Mouse (Mus musculus): ENCODE results near the gene Il6st. TPM values are rescaled to one million over a fixed set of nuclear protein-coding genes. Genes with fewer than 3 reads are reported as not detected.

Il6st gene
- total and polyA plus RNA-seq, 3 experiments = 39.0 to 256 (median 204) TPM

DNA sequence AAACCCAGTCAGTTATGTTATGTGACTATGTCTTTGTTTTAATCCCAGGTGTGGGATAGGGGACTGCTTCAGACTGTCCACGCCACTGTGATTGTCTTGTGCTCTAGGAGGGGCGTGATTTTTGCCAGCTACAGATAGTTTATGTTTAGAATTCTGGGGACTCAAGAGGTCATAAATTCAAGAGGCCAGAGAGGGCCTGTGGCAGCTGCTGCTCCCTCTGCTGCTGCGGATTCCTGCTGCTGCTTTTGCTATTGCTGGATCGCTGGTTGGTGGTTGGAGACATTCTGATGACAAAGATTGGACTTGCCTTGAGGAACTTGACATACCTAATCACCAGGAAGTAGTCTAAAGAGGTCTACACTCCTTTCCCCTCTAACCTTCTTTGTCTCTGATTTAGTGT, 72.7 kb downstream of the Il6st start:
- intact Hi-C loops (cut with DNase I) = no loop called here
- DNase-seq = no peak
- Histone ChIP-seq H3K4me3 (no peak overlapping the region), H3K79me2 (replicated peaks; ENCODE audit: control insufficient read depth, insufficient read depth, low read length) (no peaks in the 10 kb centered on the region), H3K27ac (no peak overlapping the region), H3K9ac (ENCODE audit: low read depth, low read length) (no peak overlapping the region), H3K36me3 (ENCODE audit: control insufficient read depth, insufficient read depth, low read length) (no peaks in the 10 kb centered on the region), H3K27me3 (ENCODE audit: control insufficient read depth, insufficient read depth, low read length) (peaks cover 2% of the 10 kb centered on the region), H3K4me1 (ENCODE audit: control insufficient read depth, insufficient read depth, low read length) (peaks cover 2% of the 10 kb centered on the region; the same call in 1 of the 2 replicates)
- WGBS = 76% methylated on average over 4 of the region's 4 CpGs
- TF ChIP-seq CTCF (IDR thresholded peaks at IDR 0.05) (no peak), EP300 (IDR thresholded peaks at IDR 0.05; ENCODE audit: insufficient read depth, low read depth, low read length) (no peak), POLR2A (IDR thresholded peaks at IDR 0.05; ENCODE audit: insufficient read depth, low read depth, low read length) (no peak)

DNA sequence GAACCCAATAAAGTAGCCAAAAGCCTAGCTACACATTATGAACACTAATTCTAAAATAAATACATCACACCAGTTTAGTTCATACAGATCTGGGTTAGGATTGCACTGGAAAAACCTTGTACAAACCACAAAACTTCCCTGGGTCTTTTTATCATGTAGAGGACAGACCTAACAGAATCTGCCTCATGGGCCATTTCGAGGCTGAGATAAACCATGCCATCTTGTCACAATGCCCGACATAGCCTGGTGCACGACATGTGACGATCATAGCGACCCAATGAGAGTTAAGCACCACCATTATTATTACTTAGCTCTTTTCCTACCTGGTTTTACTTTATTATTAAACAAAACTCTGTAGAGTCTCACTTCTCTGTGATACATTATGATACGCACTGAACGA, 73.2 kb downstream of the Il6st start:
- intact Hi-C loops (cut with DNase I) = no loop called here
- DNase-seq = no peak
- Histone ChIP-seq H3K9ac (ENCODE audit: low read depth, low read length) (no peak overlapping the region), H3K27me3 (ENCODE audit: control insufficient read depth, insufficient read depth, low read length) (peaks cover 2% of the 10 kb centered on the region), H3K4me1 (ENCODE audit: control insufficient read depth, insufficient read depth, low read length) (peaks cover 2% of the 10 kb centered on the region; the same call in 1 of the 2 replicates), H3K79me2 (replicated peaks; ENCODE audit: control insufficient read depth, insufficient read depth, low read length) (no peaks in the 10 kb centered on the region), H3K36me3 (ENCODE audit: control insufficient read depth, insufficient read depth, low read length) (no peaks in the 10 kb centered on the region), H3K27ac (no peak overlapping the region), H3K4me3 (no peak overlapping the region)
- no peak for TF ChIP-seq CTCF (IDR thresholded peaks at IDR 0.05)
- no peak for TF ChIP-seq POLR2A (IDR thresholded peaks at IDR 0.05; ENCODE audit: insufficient read depth, low read depth, low read length)
- TF ChIP-seq EP300 (IDR thresholded peaks at IDR 0.05; ENCODE audit: insufficient read depth, low read depth, low read length) = no peak
- WGBS = 92% methylated on average over 7 of the region's 7 CpGs

DNA sequence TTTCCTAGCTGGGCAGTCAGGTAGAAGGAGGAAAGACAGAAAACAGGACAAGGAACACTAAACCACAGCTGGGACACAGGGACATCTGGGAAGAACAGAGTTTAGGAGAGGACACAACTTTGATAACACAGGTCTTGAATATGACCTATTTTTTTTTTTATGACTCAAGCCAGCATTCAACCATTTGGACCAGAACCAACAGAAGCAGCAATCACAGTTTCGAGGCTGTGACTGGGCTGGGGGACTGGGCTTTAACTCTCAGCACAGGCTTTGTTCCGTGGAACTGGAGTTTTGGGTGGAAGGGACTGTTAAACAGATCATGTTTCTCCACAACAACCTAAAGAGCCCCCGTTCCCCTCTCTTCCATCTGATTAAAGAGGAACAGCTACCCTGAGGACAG, 76.7 kb downstream of the Il6st start:
- no peak for TF ChIP-seq EP300 (IDR thresholded peaks at IDR 0.05; ENCODE audit: insufficient read depth, low read depth, low read length)
- no peak for TF ChIP-seq POLR2A (IDR thresholded peaks at IDR 0.05; ENCODE audit: insufficient read depth, low read depth, low read length)
- TF ChIP-seq CTCF (IDR thresholded peaks at IDR 0.05) = no peak
- intact Hi-C loops (cut with DNase I) = no loop called here
- no peaks in the 10 kb centered on the region for H3K36me3 ChIP-seq (ENCODE audit: control insufficient read depth, insufficient read depth, low read length)
- H3K4me3 ChIP-seq = no peak overlapping the region
- no peak overlapping the region for H3K27ac ChIP-seq
- peaks cover 3% of the 10 kb centered on the region for H3K27me3 ChIP-seq (ENCODE audit: control insufficient read depth, insufficient read depth, low read length)
- no peak overlapping the region for H3K9ac ChIP-seq (ENCODE audit: low read depth, low read length)
- no peaks in the 10 kb centered on the region for H3K79me2 ChIP-seq (replicated peaks; ENCODE audit: control insufficient read depth, insufficient read depth, low read length)
- peaks cover 2% of the 10 kb centered on the region; the same call in 1 of the 2 replicates for H3K4me1 ChIP-seq (ENCODE audit: control insufficient read depth, insufficient read depth, low read length)
- 47% methylated on average over 3 of the region's 3 CpGs for WGBS
- no peak for DNase-seq

DNA sequence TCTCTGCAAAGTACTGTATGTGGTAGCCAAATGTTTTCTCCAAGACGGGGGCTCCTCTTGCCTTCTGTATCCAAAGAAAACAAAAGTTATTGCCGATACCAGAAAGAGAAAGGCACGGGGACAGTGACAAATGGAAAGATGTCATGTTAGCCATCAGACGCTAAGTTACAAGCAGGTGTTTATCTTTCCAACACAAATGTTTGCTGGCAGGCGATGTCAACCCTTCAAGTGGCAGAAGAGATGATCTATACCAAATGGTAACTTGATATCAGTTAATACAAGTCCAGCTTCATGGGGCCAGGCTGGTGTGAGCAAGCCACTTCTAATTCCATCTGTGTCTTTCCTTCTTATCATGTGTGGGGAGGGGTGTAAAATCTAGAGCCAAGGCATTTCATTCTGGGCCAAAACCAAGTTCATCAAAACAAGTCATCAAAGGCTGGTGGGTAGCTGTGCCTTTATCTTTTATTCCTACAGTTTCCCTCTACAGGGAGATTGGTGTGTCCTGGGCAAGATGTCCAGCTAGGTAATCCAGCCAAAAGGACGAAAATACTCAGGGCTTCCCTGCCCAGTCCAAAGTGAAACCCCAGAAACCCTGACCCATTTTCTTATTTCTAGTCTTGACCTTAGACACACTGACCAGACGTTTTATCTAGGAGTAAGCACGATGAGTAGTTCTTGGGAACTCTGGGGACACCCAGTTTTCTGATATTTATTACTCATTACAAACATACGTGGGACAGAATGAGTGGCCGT, 77.5 kb downstream of the Il6st start:
- no peak overlapping the region for H3K9ac ChIP-seq (ENCODE audit: low read depth, low read length)
- no peaks in the 10 kb centered on the region for H3K79me2 ChIP-seq (replicated peaks; ENCODE audit: control insufficient read depth, insufficient read depth, low read length)
- 30% methylated on average over 10 of the region's 10 CpGs for WGBS
- no peak overlapping the region for H3K4me3 ChIP-seq
- TF ChIP-seq POLR2A (IDR thresholded peaks at IDR 0.05; ENCODE audit: insufficient read depth, low read depth, low read length) (no peak), CTCF (IDR thresholded peaks at IDR 0.05) (no peak), EP300 (IDR thresholded peaks at IDR 0.05; ENCODE audit: insufficient read depth, low read depth, low read length) (no peak)
- no peak overlapping the region for H3K27ac ChIP-seq
- peaks cover 2% of the 10 kb centered on the region; the same call in 1 of the 2 replicates for H3K4me1 ChIP-seq (ENCODE audit: control insufficient read depth, insufficient read depth, low read length)
- DNase-seq = no peak
- intact Hi-C loops (cut with DNase I) = no loop called here
- H3K27me3 ChIP-seq (ENCODE audit: control insufficient read depth, insufficient read depth, low read length) = peaks cover 3% of the 10 kb centered on the region
- H3K36me3 ChIP-seq (ENCODE audit: control insufficient read depth, insufficient read depth, low read length) = no peaks in the 10 kb centered on the region

DNA sequence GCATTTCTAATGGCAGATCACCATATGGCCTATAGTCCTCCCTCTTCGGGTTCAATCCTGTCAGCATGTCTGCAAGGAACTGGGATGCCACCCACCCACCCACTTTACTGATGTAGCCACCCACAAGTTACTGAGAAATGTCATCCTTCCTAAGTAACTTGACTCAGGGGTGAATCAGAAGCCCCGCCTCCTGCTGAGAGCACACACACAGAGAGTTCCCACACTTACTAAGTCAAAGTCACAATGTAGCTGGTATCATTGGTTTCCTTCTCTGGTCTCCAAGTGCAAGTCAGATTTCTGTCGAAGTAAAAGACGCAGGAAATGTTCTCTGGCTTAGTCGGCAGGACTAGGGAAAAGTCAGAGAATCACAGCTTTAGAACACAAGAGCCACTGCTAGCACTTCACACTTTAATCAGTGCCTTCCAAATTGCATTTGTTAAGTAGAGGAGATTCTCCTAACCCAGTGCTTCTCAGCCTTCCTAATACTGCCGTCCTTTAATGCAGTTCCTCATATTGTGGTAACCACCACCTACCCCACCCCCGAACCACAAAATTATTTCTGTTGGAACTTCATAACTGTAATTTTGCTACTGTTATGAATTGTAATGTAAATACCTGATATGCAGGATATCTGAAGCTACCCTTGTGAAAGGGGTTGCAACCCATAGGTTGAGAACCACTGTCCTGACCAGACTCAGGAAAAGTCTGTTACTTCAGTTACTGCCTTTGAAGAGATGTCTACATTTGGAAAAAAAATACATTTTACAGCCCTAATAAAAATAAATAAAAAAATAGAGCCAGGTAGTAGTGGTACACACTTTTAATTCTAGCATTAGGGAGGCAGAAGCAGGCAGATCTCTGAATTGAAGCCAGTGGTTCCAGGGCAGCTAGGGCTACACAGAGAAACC, 88.0 kb downstream of the Il6st start:
- no peak overlapping the region for H3K27ac ChIP-seq
- no peak overlapping the region for H3K9ac ChIP-seq (ENCODE audit: low read depth, low read length)
- intact Hi-C loops (cut with DNase I) = no loop called here
- TF ChIP-seq EP300 (IDR thresholded peaks at IDR 0.05; ENCODE audit: insufficient read depth, low read depth, low read length) (no peak), POLR2A (IDR thresholded peaks at IDR 0.05; ENCODE audit: insufficient read depth, low read depth, low read length) (no peak), CTCF (IDR thresholded peaks at IDR 0.05) (no peak)
- DNase-seq = no peak
- no peaks in the 10 kb centered on the region for H3K4me1 ChIP-seq (ENCODE audit: control insufficient read depth, insufficient read depth, low read length)
- no peak overlapping the region for H3K4me3 ChIP-seq
- H3K79me2 ChIP-seq (replicated peaks; ENCODE audit: control insufficient read depth, insufficient read depth, low read length) = no peaks in the 10 kb centered on the region
- WGBS = 65% methylated on average over 7 of the region's 7 CpGs
- H3K36me3 ChIP-seq (ENCODE audit: control insufficient read depth, insufficient read depth, low read length) = no peaks in the 10 kb centered on the region
- H3K27me3 ChIP-seq (ENCODE audit: control insufficient read depth, insufficient read depth, low read length) = no peaks in the 10 kb centered on the region

All from heart, adult 2 months (tissue).